Mouse (Mus musculus): ENCODE measurements around the gene Fam221b.

Gene Fam221b

GRCm38 (mm10) chr4:43656339-43657109 is 12.4 kb downstream of the Fam221b start, which contains the start of gene Hint2:
Gene Hint2, minus strand, starts transcription at chr4:43656466.
- DNase-seq: peak; percentile 98 to 99

GRCm38 (mm10) chr4:43655656-43656338 is 13.1 kb downstream of the Fam221b start:
- peak; percentile 71 for DNase-seq

DNA sequence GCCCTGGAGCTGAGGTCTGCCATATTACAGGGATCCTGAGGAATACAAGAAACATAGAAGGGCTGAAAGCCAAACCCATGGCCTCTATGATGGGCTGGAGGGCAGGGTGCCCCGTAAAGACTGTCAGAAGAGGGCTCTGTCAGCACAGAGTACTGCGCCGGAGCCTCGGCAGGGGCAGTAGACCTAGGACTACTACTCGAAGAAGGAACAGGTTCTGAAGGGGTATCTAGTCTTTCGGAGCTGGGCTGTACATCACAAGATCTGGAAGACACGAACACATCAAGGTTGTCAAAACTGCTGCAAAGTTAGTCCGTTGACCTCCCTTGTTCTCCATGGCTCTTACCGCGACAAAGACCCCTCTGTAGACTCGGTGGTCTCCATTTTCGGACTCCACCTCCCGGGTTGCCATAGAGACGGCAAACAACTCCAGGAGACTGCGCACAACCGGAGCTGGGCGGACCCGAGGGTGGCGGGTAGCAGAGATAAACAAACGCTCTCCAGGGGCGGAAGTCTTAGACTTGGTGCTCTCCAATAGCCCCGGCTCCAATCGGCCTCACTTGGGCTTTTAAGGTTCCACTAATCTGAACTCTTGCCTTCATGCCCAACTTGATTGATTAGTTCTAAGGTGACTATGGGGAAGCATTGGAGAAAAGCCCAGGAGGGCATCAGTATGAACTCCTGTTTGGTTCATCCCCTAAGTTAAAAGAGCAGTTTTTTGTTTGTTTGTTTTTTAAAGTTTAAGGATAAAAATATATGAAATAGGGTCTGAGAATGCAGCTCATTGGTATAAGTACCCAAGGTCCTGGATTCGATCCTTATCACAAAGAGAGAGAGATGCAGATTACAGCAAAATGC is 15.6 kb downstream of the Fam221b start, which contains the start of gene Spag8:
Gene Spag8 (minus strand): TSS at position 434 of the 855 bp plus-strand sequence.
- DNase-seq: no peak

DNA sequence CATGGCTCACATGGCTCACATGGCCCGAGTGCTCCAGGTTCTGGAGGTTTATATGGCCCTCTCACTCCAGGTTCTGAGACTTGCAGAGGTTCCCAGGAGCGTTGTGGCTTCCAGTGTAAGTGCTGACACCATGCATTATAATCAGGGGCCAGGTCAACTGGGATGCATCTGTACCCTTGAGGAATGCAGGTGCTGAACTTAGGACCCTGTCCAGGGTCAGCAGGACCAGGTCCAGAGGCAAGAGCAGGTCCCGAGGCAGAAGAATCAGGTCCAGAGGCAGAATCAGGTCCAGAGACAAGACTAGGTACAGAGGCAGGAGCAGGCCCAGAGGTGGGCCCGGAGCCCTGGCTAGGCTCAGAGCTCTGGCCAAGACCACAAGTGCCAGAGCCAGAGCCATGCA is 16.2 kb downstream of the Fam221b start:
- DNase-seq: peak; percentile 73 to 85

GRCm38 (mm10) chr4:43649783-43650182 is 19.2 kb downstream of the Fam221b start:
- DNase-seq: no peak

DNA sequence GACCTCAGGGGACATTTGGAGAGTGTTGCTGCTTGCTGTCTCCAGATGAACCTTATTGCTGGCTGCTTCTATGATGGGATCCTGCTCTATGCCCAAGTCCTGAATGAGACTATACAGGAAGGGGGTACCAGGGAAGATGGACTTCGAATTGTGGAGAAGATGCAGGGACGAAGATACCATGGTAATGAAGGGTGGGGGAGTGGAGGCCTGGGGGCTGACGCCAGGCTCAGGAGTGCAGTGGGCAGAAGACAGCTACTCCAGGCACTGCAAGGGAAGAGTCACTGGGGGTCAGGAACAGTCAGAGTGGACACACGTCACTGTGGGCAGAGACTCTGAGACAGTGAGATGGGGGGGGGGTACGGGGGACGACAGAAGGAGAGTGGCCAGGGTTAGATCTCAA is 28.5 kb downstream of the Fam221b start:
- DNase-seq: no peak

- no peak for DNase-seq
These were observed 28.9 kb downstream of the Fam221b start for GRCm38 (mm10) chr4:43640076-43640475.

GRCm38 (mm10) chr4:43636751-43637150 is 32.2 kb downstream of the Fam221b start:
- no peak for DNase-seq

DNA sequence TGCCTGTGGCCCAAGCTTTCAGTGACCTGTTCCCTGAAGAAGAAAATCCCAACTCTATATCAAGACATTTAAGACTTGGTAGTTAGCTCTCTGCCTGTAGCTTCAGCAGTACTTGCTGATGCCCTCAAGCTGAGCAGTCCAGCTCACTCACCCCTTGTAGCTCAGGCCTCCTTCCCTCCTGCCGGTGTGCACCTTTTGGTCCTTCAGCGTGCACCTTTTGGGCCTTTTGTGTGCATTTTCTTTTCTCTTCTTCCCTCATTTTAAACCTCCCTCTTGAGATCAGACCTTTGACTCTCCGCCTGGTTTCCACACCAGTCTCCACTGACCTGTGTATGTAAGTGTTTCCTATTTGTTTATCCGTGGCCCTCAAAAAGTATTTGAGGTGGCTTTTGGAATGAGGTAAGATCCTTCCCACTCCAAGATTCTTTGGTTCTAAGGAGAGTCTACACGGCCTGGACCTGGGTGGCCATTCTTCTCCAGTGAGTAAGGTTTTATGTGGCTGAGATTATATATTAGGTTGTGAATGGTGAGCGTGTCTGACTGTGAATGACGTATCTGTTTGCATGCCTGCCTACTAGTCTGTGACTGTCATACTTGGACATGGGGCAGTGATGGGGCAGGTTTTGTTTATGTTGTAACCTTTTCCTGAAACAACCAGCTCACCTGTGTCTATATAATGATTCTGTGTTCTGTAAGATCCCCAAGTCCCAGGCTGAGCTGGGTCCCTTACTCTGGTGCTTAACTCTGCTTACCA is 34.1 kb downstream of the Fam221b start:
- DNase-seq: no peak

GRCm38 (mm10) chr4:43633736-43634135 is 35.2 kb downstream of the Fam221b start:
- no peak for DNase-seq

- DNase-seq: no peak
These were observed 35.6 kb downstream of the Fam221b start for GRCm38 (mm10) chr4:43633296-43633695.

GRCm38 (mm10) chr4:43631956-43632920 is 36.7 kb downstream of the Fam221b start:
- DNase-seq: peak in 1 of 2 experiments; percentile 15

DNA sequence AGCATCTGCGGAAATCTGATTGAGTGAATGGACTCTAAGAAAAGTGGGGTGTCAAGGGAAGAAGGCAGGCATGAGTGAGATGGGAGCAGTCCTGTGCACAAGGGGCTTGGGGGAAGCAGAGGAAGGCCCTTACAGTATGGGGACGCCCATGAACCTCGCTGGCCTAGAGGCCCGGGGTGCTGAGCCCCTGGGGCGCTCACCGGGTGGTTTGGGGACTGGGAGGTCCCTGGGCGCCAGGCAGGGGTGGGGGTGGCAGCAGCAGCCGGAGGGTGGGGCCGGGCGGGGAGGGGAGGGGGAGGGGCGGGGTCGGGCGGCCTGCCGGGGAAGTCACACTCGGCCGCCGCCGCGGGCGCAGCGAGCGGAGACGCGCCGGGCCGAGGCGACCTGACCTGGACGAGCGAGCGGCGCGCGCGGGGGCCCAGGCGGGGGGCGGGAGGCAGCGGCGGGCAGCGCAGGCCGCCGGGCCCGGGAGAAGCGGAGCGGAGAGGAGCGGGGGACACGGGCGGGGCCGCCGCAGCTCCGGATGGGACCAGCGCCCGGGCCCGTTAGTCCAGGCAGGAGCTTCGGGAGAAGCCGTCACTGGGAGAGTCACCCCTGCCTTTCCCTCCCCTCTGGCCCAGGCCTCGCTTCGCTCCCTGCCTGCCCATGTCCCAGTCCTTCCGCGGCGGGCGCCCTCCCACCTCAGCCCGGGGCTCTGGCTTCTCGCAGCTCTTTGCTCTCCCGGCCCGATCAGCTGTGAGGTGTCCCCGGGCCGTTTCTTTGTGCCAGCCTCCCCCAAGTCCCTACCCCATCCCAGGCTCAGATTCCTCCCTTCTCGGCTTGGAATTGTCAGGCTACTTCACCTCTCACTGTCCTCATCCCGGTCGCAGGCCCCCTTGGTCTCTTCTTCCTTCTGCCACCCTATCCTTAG is 37.6 kb downstream of the Fam221b start, which contains the start of gene Npr2:
Gene Npr2 (plus strand): TSS at position 890 of the 910 bp plus-strand sequence.
- peak; percentile 13 to 24 for DNase-seq

DNA sequence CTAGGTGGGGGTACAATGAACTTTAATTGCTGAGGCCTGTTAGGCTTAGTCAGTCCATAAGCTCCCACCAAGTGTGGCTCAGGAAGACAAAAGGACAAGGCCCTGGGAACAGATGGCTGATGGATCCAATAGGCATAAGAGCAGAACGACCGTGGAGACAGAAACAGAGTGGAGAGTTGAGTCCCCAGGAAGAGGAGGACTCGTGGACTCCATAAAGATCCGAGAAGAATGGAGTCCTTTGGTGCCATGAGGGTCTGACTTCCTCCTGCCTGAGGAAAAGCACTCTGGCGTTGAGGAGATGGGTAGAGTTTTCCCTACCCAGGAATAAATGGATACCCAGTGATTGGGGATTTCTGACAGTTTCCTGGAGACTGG is 38.3 kb downstream of the Fam221b start:
- DNase-seq: no peak

DNA sequence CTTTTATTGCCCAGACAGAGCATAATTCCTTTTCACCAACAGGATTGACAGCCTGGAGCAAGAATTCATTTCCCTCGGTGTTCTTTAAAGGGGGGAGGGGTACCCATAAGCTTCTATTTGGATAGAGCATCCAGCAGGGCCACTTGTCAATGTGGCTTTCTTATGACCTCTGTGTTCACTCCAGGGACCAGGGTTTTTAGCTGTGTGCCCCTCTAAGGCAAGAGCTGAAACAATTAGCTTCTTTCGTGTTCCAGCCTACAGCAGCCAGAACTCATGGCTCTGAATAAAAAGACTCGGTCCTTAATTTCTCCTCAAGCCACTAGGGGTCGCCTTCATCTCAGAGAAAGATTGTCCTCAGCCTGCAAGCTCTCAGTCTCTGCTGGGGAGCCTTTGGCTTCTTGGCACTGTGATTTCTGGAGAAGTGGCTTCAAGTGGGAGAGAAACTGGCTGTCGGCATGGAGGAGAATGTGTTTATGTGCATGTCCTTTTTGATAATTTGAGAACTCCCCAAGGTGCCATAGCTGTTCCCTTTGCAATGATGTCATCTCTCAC is 38.8 kb downstream of the Fam221b start:
- peak; percentile 80 to 89 for DNase-seq

GRCm38 (mm10) chr4:43629106-43629817 is 39.7 kb downstream of the Fam221b start:
- DNase-seq: peak in 1 of 2 experiments; percentile 19

DNA sequence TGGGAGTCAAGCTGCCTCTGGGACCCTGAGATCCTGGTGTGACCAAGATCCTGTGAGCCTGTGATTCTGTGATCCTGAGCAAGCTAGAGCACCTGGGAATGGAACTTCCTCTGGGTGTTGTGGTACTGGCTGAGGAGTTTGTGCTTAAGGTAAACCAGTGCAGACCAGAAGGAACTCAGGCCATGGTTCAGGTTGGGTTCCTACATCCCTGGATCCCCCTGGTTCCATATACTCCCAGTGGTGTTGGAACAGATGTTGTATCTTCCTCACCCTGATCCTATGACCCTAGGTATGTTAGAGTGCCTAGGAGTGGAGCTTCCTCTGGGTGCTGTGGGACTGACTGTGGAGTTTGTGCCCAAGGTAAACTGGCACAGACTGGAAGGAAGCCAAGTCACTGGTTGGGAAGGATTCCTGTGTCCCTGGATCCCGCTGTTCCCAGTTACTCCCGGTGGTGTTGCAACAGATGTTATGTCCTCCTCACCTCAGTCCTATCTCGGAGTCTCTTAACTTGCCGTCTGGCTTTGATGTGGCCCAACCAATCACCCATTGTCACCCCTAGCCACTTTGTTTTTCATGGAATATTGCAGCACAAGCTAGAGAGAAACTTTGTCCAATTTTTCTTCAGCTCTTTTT is 48.7 kb downstream of the Fam221b start:
- no peak for DNase-seq

- DNase-seq: no peak
These were observed 55.8 kb downstream of the Fam221b start for GRCm38 (mm10) chr4:43613060-43613730.
